Mouse (Mus musculus): Measurements from ENCODE around the gene Eomes. TPM values are rescaled to one million over a fixed set of nuclear protein-coding genes. Genes with fewer than 3 reads are reported as not detected.

Eomes gene
- polyA plus RNA-seq, 1 experiment from 2014 or later, result 0.59 TPM

GRCm38 (mm10) chr9:118516162-118516561 lies 38.1 kb downstream of the Eomes start:
- TF ChIP-seq CTCF (IDR thresholded peaks at IDR 0.05), result no peak

DNA sequence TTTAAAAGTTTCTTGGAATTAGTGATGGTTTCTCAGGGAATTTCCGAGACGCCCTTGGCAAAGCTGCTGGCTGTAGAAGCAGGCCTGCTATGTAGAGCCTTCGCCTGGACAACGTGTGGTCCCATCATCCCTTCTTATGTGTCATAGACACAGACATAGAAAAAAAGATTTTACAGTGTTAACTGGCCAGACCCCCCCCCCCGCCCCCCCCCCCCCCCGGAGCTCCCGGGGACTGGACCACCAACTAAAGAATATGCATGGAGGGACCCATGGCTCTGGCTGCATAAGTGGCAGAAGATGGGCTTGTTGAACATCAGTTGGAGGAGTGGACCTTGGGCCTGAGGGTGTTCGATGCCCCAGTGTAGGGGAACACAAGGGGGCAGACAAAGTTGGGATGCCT lies 39.6 kb downstream of the Eomes start:
- no peaks in the 10 kb centered on the region for H3K27me3 ChIP-seq
- TF ChIP-seq CTCF (IDR thresholded peaks at IDR 0.05), result no peak
- ATAC-seq (no peak), DNase-seq (ENCODE audit: low read depth, low spot score) (no peak)
- in situ Hi-C loops (cut with MboI; ENCODE audit: low pct_unique_long_range_greater_than_20kb), result loop anchor here (25.0 kb wide), 1 partner anchor 1355 kb away; no protein-coding TSS in a partner anchor
- ChIA-PET POLR2A (no interaction called here), CTCF (no interaction called here)

More at GRCm38 (mm10) chr9:118516162-118516561, 38.1 kb downstream of the Eomes start:
- ATAC-seq (no peak), DNase-seq (ENCODE audit: low read depth, low spot score) (no peak)
- H3K27me3 ChIP-seq, result no peaks in the 10 kb centered on the region
- in situ Hi-C loops (cut with MboI; ENCODE audit: low pct_unique_long_range_greater_than_20kb), result loop anchor here (25.0 kb wide), 1 partner anchor 1354 kb away; no protein-coding TSS in a partner anchor
- CTCF ChIA-PET, result no interaction called here
- POLR2A ChIA-PET, result no interaction called here

DNA sequence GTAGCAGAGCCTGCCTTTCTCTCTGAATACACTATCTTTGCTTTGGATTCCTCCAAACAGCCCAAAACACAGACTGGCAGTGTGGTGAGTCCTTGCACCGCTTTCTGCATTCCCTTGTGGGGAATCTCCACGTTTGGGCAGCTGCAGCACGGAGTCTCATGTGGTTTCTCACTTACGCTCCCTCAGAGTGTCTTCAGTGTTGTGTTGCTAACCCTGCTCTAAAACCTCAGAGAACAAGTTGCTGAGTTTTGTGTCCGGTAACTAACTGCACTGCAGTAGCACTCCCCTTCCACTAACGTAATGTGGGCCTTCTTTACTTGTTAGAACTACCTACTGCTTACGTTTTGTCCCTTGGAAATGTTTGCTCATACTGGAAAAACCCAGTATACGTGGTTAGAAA lies 41.1 kb downstream of the Eomes start:
- ChIA-PET CTCF (interaction anchor here (1.1 kb wide), 1 partner anchor 11 kb away, joined by 4 read pairs; no protein-coding TSS in a partner anchor), POLR2A (no interaction called here)
- ATAC-seq (no peak), DNase-seq (ENCODE audit: low read depth, low spot score) (no peak)
- in situ Hi-C loops (cut with MboI; ENCODE audit: low pct_unique_long_range_greater_than_20kb), result loop anchor here (25.0 kb wide), 1 partner anchor 1357 kb away; no protein-coding TSS in a partner anchor
- TF ChIP-seq CTCF (IDR thresholded peaks at IDR 0.05), result no peak
- H3K27me3 ChIP-seq, result no peaks in the 10 kb centered on the region

DNA sequence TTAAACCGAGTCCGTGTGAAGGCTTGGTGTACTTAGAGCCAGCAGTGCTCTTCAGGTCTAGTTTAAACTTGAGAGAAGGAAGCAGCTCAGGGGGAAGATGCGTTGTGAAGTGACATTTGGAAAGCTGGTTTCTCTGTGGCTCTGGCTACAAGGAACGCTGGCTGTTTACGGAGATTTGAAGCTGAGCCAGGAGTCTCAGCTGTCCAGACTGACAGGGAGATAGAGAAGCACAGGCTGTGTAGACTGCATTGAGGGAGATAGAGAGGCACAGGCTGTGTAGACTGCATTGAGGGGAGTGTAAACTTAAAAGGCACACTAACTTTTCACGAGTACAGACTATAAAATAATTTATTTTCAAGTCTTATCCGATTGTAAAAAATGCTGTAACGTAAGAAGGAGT lies 42.0 kb downstream of the Eomes start:
- TF ChIP-seq CTCF (IDR thresholded peaks at IDR 0.05), result no peak
- DNase-seq (ENCODE audit: low read depth, low spot score), result no peak
- POLR2A ChIA-PET, result interaction anchor here (0.6 kb wide), 1 partner anchor 12 kb away, joined by 3 read pairs; no protein-coding TSS in a partner anchor
- H3K27me3 ChIP-seq, result no peaks in the 10 kb centered on the region
- in situ Hi-C loops (cut with MboI; ENCODE audit: low pct_unique_long_range_greater_than_20kb), result loop anchor here (25.0 kb wide), 1 partner anchor 1358 kb away; no protein-coding TSS in a partner anchor
- no peak for ATAC-seq
- CTCF ChIA-PET, result interaction anchor here (1.3 kb wide), 1 partner anchor 13 kb away, joined by 4 read pairs; no protein-coding TSS in a partner anchor

DNA sequence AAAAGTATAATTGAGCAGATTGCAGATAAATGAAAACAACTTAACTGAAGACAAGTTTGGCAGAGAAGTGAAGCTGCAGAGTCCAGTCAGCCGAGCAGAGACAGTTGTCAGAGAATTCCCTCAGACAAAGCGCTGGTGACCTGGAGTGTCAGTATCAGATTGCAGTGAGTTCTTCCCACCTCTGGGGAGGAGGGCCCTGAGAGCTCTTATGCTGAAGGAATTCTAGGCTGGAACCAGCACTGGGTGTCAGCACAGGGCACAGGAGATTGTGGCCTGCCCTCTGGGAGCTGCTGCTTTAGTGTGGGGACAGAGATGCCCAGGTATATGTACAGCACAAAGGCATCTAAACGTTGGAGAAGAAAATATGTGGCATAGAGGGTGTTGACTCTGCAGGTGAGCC lies 42.8 kb downstream of the Eomes start:
- no peak for ATAC-seq
- DNase-seq (ENCODE audit: low read depth, low spot score), result no peak
- ChIA-PET CTCF (interaction anchor here (1.3 kb wide), 1 partner anchor 12 kb away, joined by 4 read pairs; no protein-coding TSS in a partner anchor), POLR2A (no interaction called here)
- in situ Hi-C loops (cut with MboI; ENCODE audit: low pct_unique_long_range_greater_than_20kb), result loop anchor here (25.0 kb wide), 1 partner anchor 1359 kb away; no protein-coding TSS in a partner anchor
- TF ChIP-seq CTCF (IDR thresholded peaks at IDR 0.05), result no peak
- no peaks in the 10 kb centered on the region for H3K27me3 ChIP-seq

DNA sequence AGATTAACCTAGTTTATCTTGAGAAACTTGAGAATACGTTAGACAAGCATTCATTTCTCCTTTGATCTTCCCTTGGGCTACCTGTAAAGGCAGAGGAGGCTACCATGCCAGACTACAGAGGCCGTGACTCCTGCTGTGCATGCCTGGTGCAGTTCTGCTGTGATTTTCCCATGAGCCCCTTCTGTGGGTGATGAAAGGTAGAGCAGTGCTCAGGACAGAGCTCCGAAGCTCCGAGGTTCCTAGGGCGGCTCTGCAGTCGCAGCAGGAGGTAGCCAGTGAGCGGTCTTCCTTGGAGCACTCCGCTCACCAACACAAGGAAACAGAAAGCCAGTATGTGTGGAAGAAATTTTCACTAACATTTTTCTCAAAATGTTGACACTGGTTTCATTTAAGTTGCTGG lies 43.6 kb downstream of the Eomes start:
- ATAC-seq (no peak), DNase-seq (ENCODE audit: low read depth, low spot score) (no peak)
- POLR2A ChIA-PET, result no interaction called here
- in situ Hi-C loops (cut with MboI; ENCODE audit: low pct_unique_long_range_greater_than_20kb), result loop anchor here (25.0 kb wide), 1 partner anchor 1359 kb away; no protein-coding TSS in a partner anchor
- no peaks in the 10 kb centered on the region for H3K27me3 ChIP-seq
- TF ChIP-seq CTCF (IDR thresholded peaks at IDR 0.05), result no peak
- CTCF ChIA-PET, result interaction anchor here (1.3 kb wide), 1 partner anchor 10 kb away, joined by 4 read pairs; no protein-coding TSS in a partner anchor

DNA sequence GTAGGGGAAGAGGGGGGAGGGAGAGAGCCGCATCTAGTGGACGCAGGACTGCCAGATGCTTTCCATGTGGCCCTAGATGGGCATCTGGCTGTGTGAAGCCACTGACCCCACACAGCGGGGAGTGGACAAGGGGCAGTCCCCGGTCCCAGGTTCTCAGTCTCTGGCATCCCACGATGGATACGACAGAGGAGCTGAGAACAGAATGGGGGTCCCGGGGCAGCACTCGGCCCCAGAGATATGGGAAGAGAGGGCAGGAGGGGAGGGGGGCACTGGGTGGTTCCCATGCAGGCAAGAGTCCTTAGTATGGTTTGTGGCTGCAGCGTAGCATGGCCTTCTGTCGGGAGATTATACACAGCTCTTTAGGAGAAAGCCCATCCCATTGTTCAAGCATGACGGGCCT lies 45.7 kb downstream of the Eomes start:
- no peak for DNase-seq (ENCODE audit: low read depth, low spot score)
- in situ Hi-C loops (cut with MboI; ENCODE audit: low pct_unique_long_range_greater_than_20kb), result loop anchor here (25.0 kb wide), 1 partner anchor 1361 kb away; no protein-coding TSS in a partner anchor
- ChIA-PET POLR2A (interaction anchor here (1.0 kb wide), 1 partner anchor 9 kb away, joined by 4 read pairs; no protein-coding TSS in a partner anchor), CTCF (no interaction called here)
- TF ChIP-seq CTCF (IDR thresholded peaks at IDR 0.05), result no peak
- no peaks in the 10 kb centered on the region for H3K27me3 ChIP-seq
- no peak for ATAC-seq

- no peak for TF ChIP-seq CTCF (IDR thresholded peaks at IDR 0.05)
- no peaks in the 10 kb centered on the region for H3K27me3 ChIP-seq
- ATAC-seq (no peak), DNase-seq (ENCODE audit: low read depth, low spot score) (no peak)
- in situ Hi-C loops (cut with MboI; ENCODE audit: low pct_unique_long_range_greater_than_20kb), result no loop called here
- ChIA-PET POLR2A (no interaction called here), CTCF (interaction anchor here (1.8 kb wide), 1 partner anchor 14 kb away, joined by 6 read pairs; no protein-coding TSS in a partner anchor)
Measured at GRCm38 (mm10) chr9:118527056-118527455, 49.0 kb downstream of the Eomes start.

DNA sequence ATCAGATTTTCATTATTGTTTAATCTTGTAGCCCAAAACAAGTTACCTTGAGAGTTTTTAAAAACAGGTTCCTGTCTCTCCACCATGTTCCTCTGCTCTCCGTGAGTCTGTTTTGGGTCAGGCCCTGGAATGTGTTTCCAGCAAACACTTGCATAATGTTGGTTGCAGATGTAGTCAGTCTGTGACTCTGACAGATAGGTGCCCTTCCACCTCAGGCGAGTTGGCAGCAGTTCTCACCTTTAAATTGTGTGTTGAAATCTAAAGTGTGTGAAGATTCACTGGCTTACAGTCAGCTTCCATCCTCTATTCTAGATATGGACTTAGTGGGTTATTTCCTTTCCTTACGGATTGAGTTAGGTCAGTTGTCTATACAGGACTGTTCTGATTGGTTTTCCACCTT lies 51.8 kb downstream of the Eomes start:
- POLR2A ChIA-PET, result interaction anchor here (1.2 kb wide), 1 partner anchor 24 kb away, joined by 3 read pairs; the partner anchor contains the start of gene Golga4
- in situ Hi-C loops (cut with MboI; ENCODE audit: low pct_unique_long_range_greater_than_20kb), result no loop called here
- ATAC-seq (no peak), DNase-seq (ENCODE audit: low read depth, low spot score) (no peak)
- TF ChIP-seq CTCF (IDR thresholded peaks at IDR 0.05), result no peak
- CTCF ChIA-PET, result interaction anchor here (1.4 to 1.7 kb wide), 2 partner anchors 11 to 16 kb away, joined by 3 to 4 read pairs; no protein-coding TSS in a partner anchor
- H3K27me3 ChIP-seq, result no peaks in the 10 kb centered on the region

- ChIA-PET POLR2A (interaction anchor here (1.2 kb wide), 1 partner anchor 25 kb away, joined by 3 read pairs; the partner anchor contains the start of gene Golga4), CTCF (interaction anchor here (1.2 to 1.7 kb wide), 3 partner anchors 9 to 17 kb away, joined by 3 to 4 read pairs (median 4); no protein-coding TSS in a partner anchor)
- no peak for DNase-seq (ENCODE audit: low read depth, low spot score)
- no peak for ATAC-seq
- TF ChIP-seq CTCF (IDR thresholded peaks at IDR 0.05), result no peak
- H3K27me3 ChIP-seq, result no peaks in the 10 kb centered on the region
- in situ Hi-C loops (cut with MboI; ENCODE audit: low pct_unique_long_range_greater_than_20kb), result no loop called here
Measured at GRCm38 (mm10) chr9:118530679-118531078, 52.7 kb downstream of the Eomes start.
